In the genomic region with DNA sequence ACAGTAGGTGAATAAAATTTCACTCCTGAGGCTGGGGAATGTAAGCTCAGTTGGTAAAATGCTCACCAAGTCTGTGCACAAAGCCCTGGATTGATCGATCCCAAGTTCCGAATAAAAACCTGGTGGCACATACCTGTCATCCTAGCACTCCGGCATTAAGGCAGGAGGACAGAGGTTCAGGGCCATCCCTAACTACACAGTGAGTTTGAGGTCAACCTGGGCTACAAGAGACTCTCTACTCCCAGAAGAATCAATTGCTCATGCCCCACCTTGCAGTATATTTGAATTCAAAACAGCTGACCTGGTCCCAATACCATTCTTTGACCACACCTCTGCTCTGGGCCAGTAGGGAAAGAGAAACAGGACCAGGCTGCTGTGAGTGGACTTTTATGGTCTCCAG, we compare ENCODE assay signal across 34 mouse cellular contexts. TPM values are rescaled to one million over a fixed set of nuclear protein-coding genes. Genes with fewer than 3 reads are reported as not detected.
"Had no signal": no experiment of that assay in that cellular context is flagged by ENCODE, and none has a peak within 500 bp of the region (broad histone marks: within the 10 kb centered on the region; RNA-seq: fewer than 3 reads in every experiment).

No protein-coding gene starts in this region.

- H3K27ac ChIP-seq: heart, embryonic 13.5 days; heart, embryonic 15.5 days; hindbrain, embryonic 10.5 days; hindbrain, embryonic 12.5 days; hindbrain, embryonic 13.5 days; hindbrain, embryonic 14.5 days; hindbrain, embryonic 15.5 days; hindbrain, postnatal 0 days; intestine, embryonic 15.5 days; kidney, embryonic 15.5 days; kidney, postnatal 0 days; layer of hippocampus, adult 2 months had no signal

- ATAC-seq: hindbrain, embryonic 16.5 days; hindbrain, postnatal 0 days; inflammation-experienced regulatory T-cells, adult 6 months; intestine, embryonic 15.5 days; intestine, embryonic 16.5 days; intestine, postnatal 0 days had no signal

- H3K4me1 ChIP-seq: heart, embryonic 15.5 days; hindbrain, embryonic 15.5 days had no signal

- DNase-seq: heart, postnatal 10 days; heart, postnatal 36 days; heart, postnatal 4 days; kidney, adult 11 months; kidney, adult 18-20 months; kidney, adult 2 months; kidney, adult 8-10 months; kidney, adult 9 months; kidney, postnatal 10 days; kidney, postnatal 14 days; kidney, postnatal 25 days; kidney, postnatal 36 days; kidney, postnatal 4 days; layer of hippocampus, adult 9-11 months; layer of hippocampus, postnatal 36 days had no signal

- H3K9ac ChIP-seq: heart, embryonic 12.5 days; heart, embryonic 13.5 days; heart, embryonic 15.5 days; hindbrain, embryonic 12.5 days; hindbrain, embryonic 13.5 days; hindbrain, embryonic 14.5 days; hindbrain, embryonic 15.5 days; intestine, embryonic 15.5 days; kidney, embryonic 15.5 days had no signal

- H3K9me3 ChIP-seq: heart, embryonic 10.5 days; heart, embryonic 12.5 days; heart, embryonic 13.5 days; heart, embryonic 15.5 days; hindbrain, embryonic 10.5 days; hindbrain, embryonic 12.5 days; hindbrain, embryonic 13.5 days; hindbrain, embryonic 15.5 days; intestine, embryonic 15.5 days; kidney, embryonic 15.5 days had no signal

- H3K36me3 ChIP-seq: heart, embryonic 10.5 days; heart, embryonic 12.5 days; heart, embryonic 13.5 days; heart, embryonic 15.5 days; hindbrain, embryonic 10.5 days; hindbrain, embryonic 12.5 days; hindbrain, embryonic 13.5 days; hindbrain, embryonic 15.5 days; intestine, embryonic 15.5 days; kidney, embryonic 15.5 days had no signal

- H3K4me2 ChIP-seq: heart, embryonic 11.5 days; heart, embryonic 12.5 days; heart, embryonic 13.5 days; heart, embryonic 15.5 days; hindbrain, embryonic 12.5 days; hindbrain, embryonic 13.5 days; hindbrain, embryonic 14.5 days; hindbrain, embryonic 15.5 days; intestine, embryonic 15.5 days; kidney, embryonic 15.5 days had no signal

- H3K27me3 ChIP-seq: heart, embryonic 12.5 days; heart, embryonic 13.5 days; heart, embryonic 15.5 days; hindbrain, embryonic 12.5 days; hindbrain, embryonic 13.5 days; hindbrain, embryonic 15.5 days; intestine, embryonic 15.5 days; kidney, embryonic 15.5 days had no signal

- H3K4me3 ChIP-seq: heart, embryonic 10.5 days; heart, embryonic 12.5 days; heart, embryonic 13.5 days; heart, embryonic 15.5 days; hindbrain, embryonic 10.5 days; hindbrain, embryonic 12.5 days; hindbrain, embryonic 13.5 days; hindbrain, embryonic 15.5 days; intestine, embryonic 15.5 days; kidney, embryonic 15.5 days; layer of hippocampus, adult 2 months had no signal

RNA-seq across cellular contexts. Expression of a gene that starts 35.2 kb away (rescaled TPM):
- polyA plus RNA-seq: inflammation-experienced regulatory T-cells, adult 6 months had no signal
